Mouse (Mus musculus): Measurements from ENCODE around the gene Hist1h1e.

The Hist1h1e gene

DNA sequence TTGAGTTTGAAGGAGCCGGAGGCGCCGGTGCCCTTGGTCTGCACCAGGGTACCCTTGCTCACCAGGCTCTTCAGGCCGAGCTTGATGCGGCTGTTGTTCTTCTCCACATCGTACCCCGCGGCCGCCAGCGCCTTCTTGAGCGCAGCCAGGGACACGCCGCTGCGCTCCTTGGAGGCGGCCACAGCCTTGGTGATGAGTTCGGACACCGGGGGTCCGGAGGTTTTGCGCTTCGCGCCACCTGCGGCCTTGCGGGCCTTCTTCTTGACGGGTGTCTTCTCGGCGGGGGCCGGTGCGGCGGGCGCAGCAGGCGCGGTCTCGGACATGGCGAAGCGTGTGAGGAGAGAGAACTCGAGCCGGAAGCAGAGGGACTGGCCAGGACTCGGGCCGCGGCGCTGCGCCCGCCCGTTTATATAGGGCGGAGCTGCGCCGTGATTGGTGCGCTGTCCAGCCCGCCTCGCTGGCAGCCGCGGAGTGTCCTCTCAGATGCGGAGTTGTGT lies at the start of gene Hist1h1e:
Gene Hist1h1e (minus strand): TSS at position 384 of the 497 bp plus-strand sequence.
- DNase-seq (ENCODE audit: low spot score), result peak; percentile 91

- DNase-seq (ENCODE audit: low spot score), result no peak
Observed at GRCm38 (mm10) chr13:23662536-23662935, 40.2 kb upstream of the Hist1h1e start.

GRCm38 (mm10) chr13:23659636-23660366 lies 37.4 kb upstream of the Hist1h1e start:
- no peak for DNase-seq (ENCODE audit: low spot score)

DNA sequence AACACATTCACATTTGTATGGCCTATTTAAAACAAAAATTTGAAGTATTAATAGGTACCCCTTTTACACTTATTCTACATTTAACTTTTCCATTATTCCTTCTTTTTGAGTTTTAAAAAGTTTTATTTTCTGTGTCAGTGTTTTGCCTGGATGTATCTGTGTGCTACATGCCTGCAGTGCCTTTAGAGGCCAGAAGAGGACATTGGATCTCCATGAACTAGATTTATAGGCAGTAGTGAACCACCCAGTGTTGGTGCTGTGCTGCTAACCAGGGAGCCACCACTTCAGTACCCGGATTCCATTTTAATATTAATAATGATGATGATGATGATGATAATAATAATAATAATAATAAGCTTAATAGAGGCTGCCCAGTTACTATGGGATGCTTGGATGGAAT lies 8.3 kb upstream of the Hist1h1e start:
- no peak for DNase-seq (ENCODE audit: low spot score)

- no peak for DNase-seq (ENCODE audit: low spot score)
Observed at GRCm38 (mm10) chr13:23622861-23623450, 598 bp upstream of the Hist1h1e start.

DNA sequence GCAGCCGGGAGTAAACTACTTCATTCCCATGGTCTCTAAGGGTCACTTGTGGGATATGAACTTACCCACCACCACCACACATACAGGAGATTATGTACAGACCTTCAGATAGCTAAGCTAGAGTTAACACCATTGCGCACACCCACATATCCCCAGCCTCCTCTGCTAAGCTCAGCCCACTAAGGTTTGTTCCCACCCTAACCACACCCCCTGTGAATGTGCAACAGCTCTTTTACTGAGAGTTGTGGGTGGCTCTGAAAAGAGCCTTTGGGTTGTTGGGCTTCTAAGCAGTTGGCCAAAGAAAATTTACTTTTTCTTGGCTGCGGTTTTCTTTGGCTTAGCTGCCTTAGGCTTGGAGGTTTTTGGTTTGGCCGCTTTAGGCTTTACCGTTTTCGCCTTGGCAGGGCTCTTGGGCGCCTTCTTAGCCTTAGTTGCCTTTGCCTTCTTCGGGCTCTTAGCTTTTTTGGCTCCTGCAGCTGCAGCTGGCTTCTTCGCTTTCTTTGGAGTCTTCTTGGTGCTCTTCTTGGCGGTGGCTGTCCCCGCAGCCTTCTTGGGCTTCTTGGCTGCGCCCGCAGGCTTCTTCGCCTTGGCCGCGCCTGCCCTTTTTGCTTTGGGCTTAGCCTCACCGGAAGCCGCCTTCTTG lies 705 bp downstream of the Hist1h1e start:
- peak; percentile 77 for DNase-seq (ENCODE audit: low spot score)

GRCm38 (mm10) chr13:23620733-23621531 lies 1.4 kb downstream of the Hist1h1e start, which contains the start of gene Hist1h2be:
Gene Hist1h2be, minus strand, starts transcription at chr13:23621124.
- peak; percentile 71 for DNase-seq (ENCODE audit: low spot score)

GRCm38 (mm10) chr13:23620056-23620732 lies 2.2 kb downstream of the Hist1h1e start:
- no peak for DNase-seq (ENCODE audit: low spot score)

DNA sequence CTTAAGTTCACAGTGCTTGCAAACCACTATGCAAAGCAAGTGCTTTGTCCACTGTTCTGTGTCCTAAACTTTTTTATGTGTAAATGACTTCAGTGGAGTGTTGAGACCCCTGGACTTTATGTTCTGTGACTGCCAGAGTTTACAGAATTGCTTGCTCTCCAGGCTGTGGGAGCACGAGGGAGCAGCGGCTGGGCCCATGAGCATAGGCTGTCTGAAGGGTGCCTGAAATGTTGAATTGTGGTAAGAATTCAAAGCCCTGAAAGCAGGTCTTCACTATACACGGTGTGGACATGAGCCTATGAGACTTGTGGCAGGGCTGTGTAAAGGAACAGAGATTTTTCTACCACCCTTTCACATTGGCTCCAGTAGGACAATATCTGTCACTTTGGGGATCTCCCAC lies 10.7 kb downstream of the Hist1h1e start:
- no peak for DNase-seq (ENCODE audit: low spot score)

- no peak for DNase-seq (ENCODE audit: low spot score)
Observed at GRCm38 (mm10) chr13:23610393-23610792, 12.0 kb downstream of the Hist1h1e start.

- no peak for DNase-seq (ENCODE audit: low spot score)
Observed at GRCm38 (mm10) chr13:23609844-23610243, 12.5 kb downstream of the Hist1h1e start.

DNA sequence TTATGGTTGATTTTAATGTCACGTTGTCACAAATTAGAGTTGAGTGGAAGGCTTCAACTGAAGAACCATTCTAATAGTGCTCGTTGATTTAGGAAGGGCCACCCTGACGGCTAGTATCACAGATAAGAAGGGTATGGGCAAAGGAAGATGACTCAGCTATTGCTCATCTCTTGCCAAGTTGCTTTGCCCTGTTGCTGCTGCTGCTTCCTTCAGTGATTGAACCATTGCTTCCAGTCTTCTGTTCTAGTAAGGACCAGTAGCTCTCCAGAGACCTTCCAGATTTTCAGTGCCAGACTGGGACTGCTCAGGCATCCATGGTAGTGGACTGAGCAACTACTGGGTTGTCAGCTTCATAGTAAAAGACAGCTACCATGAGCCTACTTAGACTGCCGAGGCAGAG lies 13.1 kb downstream of the Hist1h1e start:
- DNase-seq (ENCODE audit: low spot score), result peak; percentile 23

DNA sequence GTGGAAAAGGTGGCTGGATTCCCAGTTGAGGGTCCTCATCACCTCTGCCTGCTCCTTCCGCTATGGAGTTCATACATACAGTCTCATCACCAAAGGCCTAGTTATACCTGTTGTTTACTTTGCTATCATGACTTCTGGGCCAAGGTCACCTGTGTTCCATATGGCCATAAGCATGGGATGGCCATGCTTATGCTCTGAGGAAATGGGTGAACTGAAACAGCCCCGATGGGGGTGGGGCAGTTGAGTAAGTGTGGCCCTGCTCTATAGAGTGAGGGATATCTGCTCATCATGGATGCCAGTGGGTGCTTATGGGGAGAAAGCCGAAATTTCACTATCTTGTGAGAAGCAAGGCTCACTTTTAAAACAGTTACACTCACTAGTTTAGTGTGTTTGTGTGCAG lies 17.3 kb downstream of the Hist1h1e start:
- no peak for DNase-seq (ENCODE audit: low spot score)

DNA sequence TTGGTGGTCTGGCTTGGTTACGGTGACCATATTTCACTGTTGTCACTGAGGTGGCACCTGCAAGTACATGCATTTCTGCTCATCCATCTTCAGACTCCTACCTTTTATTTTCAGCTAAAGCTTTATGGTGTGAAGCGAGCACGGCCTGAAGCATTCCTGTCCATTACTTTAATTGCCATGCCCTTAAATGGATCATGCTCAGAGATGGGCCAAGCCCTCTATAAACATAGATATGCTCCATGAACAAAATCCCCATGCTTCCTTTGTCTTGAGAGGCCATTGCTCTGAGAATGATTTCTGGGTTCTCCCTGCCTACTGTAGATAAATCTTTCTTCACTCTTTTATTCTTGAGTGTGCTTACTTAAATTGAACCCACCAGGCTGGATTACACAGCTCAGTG lies 17.9 kb downstream of the Hist1h1e start:
- no peak for DNase-seq (ENCODE audit: low spot score)

DNA sequence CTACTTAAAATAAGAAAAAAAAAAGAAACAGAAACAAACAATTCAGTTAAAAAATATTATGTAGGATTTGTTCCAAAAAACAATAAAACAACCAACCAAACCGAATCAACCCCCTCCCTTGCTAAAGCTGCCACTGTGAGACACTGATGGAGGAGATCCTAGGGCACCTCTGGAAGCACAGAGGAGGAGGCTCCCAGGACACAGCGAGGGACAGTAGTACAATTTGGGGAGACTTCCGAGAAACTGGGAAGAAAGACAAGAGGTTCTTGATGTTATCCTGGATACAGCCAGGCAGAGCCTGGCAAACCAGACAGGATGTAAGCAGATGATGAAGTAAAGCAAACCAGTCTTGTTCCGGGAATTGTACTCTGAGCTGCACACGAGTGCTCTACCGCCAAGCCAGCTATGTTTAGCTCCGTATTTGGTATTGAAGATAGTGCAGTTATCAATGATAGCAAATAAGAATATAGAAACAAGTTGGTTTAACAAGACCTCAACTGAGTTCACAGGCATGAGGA lies 19.1 kb downstream of the Hist1h1e start:
- DNase-seq (ENCODE audit: low spot score), result no peak

DNA sequence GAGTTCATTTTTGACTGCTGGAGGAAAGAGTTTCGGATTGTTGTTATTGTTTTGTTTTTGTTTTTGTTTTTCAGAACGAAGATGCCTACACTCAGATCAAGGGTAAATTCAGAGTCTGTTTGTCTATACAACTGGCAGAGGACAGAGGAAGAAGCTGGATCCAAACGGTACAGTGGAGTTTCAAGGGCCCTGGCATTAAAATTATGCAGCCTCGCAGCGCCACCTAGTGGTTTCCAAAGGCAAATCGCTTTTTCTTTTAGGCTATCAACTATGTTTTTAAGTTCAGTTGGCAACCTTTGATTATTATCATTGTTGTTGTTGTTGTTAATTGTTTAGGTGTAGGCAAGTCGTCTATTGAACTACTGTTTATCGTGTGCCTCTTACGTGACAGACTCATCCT lies 24.4 kb downstream of the Hist1h1e start:
- DNase-seq (ENCODE audit: low spot score), result peak; percentile 77

DNA sequence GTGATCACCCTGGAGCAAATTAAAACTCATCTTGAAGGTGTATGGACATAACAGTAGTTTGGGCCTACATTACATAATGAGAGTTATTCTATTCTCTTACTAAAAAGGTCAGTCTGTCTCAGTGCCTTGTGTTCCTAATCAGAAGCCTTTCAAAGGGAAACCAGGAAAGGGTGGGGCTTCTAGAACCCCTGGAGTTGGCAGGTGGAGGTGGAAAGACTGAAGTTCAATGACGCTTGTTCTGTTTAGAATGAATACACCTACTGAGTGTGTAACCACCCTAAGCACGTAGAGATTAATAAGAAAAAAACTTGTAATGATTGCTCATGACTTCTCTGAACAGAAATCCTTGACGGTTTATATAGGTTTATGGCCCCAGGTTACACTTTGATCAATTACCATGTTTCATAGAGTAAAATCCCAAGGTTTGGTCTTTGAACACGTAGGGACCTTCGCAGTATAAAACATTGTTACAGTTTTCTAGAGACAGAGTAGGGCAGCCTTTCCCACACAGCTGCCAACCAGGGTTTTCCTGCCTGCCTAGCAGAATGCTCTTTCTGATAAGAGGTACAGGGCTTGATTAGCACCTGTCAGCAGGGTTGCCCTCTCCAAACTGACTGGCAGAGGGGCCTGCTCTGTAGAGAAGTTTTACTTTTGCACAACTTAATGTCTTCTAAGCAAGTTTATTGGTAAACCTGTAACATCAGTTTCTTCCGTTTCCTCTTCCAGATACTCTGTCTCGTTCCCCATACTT lies 26.6 kb downstream of the Hist1h1e start:
- DNase-seq (ENCODE audit: low spot score), result no peak

DNA sequence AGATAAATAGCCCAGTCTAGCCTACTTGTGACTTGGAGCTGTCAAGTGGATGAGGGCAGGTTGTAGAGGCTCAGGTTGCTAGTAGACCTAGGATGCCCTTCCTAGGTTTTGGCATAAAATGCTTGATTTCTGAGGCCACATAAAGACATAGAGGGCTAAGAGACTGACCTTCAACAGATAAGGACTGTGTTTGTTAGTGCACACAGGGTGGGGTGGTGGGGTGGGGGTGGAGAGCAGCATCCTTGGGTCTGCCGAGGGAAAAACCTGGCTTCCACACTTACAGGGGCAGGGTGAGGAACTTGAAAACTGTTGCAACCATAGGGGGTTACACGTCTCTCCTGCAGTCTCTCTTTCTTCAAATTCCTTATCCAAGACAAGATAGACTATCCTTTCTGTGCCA lies 27.2 kb downstream of the Hist1h1e start:
- no peak for DNase-seq (ENCODE audit: low spot score)

GRCm38 (mm10) chr13:23593051-23593770 lies 29.1 kb downstream of the Hist1h1e start:
- DNase-seq (ENCODE audit: low spot score), result no peak

DNA sequence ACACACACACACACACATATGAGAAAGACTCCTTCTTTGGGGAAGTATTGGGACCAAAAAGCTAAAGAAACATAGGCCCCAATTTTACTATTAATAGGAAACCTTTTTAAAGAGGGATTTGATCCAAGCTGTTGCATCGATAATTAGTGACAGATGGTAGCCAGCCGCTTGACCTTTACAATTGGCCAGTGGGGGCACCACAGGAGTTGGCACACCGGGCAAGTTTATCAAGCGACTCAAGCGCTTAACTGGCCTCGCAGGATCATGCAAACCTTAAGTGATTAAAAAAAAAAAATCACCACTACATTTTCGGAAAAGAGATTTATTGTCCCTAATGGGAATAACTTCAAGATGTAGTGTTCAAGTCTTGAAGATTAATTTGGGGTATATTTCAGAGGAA lies 29.7 kb downstream of the Hist1h1e start:
- DNase-seq (ENCODE audit: low spot score), result no peak
